Mouse (Mus musculus) kidney, postnatal 10 days (tissue): ENCODE measurements at regions not wholly inside any gene's neighbourhood (a gene's known extent, or its start where the extent isn't known, plus 50 kb on each side); places are given as distances from the start of the nearest gene placed in this dataset.

ENCODE experiments used
- DNase-seq: peaks from one replicate; pipeline ENCODE4 v3.0.0; 2021; ENCODE audit warnings: mixed read lengths

GRCm38 (mm10) chr7:72503756-72504155, 197.3 kb upstream of the Mctp2 start:
- no peak for DNase-seq

GRCm38 (mm10) chr7:72504268-72504667, 197.9 kb upstream of the Mctp2 start:
- no peak for DNase-seq

DNA sequence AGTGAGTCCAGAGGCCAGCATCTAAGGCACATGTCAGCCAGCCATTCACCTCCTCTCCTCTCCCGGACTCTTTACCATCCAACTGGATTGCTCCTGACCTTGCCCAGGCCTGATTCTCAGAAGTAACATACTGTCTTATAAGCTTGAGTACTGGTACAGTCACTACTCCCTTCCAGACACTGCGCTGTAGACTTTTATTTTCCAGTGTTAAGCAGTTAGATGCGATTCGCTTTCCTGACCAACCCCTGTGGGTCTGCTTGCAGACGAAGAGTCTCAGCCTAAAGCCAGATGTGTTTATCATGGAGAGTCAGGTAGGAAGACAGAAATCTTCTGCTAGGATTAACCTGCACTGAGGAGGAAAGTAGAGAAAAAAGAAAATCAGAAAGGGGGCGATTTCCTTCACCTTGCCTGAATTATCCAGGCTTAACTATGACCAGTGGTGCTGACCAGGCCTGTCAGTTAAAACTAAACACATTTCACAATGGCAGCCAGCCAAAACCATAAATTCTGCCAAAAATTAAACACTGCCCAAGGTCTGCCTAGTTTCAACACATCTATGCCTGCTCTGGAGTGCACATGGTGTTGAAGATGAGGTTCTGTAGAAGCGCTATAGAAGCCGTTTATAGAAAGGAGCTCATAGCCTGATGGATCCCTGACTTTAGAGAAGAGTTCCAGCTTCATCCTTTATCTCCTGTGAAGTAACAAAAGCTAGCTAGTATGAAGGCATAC, 199.5 kb upstream of the Mctp2 start:
- peak; percentile 34 for DNase-seq

DNA sequence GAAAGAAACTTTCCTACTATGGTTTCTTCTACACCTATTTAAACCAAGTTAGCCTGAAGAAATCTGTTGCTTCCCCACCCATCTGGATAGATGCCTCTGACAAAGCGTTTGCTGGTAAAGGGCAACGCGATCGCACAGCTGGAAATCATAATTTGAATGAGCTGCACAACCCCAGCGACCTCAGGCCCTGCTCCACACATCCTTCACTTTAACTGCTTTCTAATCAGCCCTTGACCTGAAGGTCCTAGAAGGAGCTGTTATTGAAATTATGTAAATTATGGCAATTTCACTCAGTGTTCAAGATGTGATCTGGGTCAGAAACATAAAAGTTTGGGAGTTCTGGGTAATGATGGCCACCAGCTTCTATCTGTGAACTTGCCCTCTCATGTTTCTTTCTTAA, 201.5 kb upstream of the Mctp2 start:
- peak; percentile 69 for DNase-seq

GRCm38 (mm10) chr7:72510116-72510515, 203.7 kb upstream of the Mctp2 start:
- DNase-seq, result no peak

DNA sequence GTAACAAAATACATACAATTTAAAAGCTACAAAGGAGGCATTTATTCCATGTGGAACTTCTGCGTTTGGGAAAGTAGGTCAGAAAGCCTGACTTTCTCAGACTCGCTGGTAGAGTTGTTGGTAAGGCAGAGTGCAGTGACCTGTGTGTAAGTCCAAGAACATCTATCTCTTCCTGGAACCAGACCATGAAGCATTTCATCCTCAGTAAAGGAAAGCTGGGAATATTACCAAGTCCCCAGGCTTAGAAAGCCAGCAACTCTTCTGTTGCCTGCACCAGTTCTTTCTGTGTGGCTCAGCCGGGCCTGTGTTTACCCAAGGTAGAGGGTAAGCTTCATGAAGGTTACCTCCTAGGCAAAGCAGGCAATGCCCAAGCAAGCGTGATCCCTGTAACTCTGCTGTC, 207.0 kb upstream of the Mctp2 start:
- no peak for DNase-seq

DNA sequence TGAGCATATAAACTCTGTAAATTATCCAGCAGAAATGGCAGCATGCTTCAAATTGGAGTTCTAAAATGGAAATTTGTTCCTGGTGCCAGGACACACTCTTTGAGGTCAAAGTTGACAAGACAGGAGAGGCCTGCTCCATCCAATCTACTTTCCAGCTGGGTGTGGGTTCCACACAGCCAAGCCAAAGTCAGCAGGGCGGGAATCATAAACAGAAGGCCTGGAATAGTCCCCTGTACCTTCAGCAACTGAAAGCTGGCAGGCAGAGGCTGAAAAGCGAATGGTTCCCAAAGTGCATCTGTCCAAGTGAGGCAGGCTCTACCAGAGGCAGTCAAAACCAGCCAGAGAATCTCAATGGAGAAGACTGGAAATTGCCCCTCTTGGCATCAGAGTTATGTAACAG, 208.4 kb upstream of the Mctp2 start:
- DNase-seq, result no peak

GRCm38 (mm10) chr7:72518421-72518972, 212.1 kb upstream of the Mctp2 start:
- DNase-seq, result no peak

DNA sequence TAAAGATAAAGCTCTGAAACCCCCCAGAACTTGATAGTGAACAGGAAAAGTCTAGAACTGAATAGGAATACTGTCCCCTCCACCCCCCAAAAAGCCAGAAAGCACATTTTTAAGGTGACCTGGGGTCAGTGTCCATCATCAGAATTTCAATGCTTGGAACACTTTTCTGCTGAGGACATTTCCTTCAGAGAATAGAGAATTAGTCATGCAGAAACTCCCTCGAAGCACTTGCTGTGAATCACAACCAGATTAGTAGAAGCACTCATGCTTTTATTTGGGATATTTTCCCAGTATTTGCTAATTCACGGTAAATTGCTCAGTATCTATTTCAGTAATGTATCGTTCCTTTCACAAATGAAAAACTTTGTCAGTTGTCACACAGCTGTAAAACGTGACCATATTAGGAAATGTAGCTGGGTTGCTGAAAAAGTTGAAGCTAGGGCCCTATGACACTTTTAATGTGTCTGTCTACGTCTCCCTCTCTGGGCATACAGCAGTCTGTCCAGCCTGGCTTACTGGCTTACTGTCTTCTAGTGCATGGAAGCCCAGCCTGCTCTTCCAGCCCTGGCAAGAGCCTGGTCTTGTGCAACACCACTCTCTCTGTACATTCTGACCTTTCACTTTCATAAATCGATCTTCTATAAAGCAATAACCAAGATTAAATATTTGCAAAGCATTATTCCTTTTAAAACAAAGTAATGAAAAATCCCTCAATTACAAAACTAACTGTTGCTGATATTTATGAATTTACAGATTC, 213.1 kb upstream of the Mctp2 start:
- DNase-seq, result no peak

GRCm38 (mm10) chr7:72528873-72529272, 222.5 kb upstream of the Mctp2 start:
- DNase-seq, result no peak

GRCm38 (mm10) chr7:72538288-72538687, 231.9 kb upstream of the Mctp2 start:
- no peak for DNase-seq

DNA sequence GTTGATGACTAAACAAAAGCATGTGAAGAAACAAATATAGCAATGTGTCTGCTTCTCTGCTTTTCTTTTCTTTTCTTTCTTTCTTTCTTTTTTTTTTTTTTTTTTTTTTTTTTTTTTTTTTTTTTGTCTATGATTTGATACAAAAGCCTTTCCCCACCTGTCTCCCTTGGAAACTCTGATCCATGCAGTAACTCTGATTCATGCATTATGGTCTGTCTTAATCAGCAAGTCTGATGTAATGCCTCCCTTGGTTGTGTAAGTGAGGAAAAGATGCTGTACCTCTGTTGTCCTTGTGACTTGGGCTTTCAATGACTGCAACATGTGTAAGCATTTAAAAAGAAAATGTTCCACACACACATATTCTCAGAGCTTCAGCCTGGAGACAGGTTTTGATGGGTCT, 233.5 kb upstream of the Mctp2 start:
- no peak for DNase-seq

- peak; percentile 10 for DNase-seq
These were observed 235.4 kb upstream of the Mctp2 start for GRCm38 (mm10) chr7:72541521-72542478.

GRCm38 (mm10) chr7:72543501-72543900, 237.1 kb upstream of the Mctp2 start:
- no peak for DNase-seq

DNA sequence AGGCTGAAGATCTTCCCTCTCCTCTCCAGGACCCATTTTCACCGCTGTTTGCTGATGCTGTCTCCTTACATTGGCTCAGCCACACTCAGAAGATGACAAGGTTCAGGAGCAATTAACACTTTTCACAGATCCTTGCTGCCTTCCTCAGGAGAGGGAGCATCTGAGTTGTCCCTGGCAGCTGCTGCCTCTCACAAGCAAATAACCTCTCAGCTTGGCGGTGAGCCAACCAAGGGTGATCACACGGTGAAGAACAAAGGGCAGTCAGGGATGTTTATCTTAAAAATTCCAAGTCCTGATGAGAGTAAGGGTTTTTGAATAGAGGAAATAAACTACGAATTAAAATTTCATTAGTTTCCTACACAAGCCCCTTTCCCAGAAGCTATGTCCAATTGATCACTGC, 237.5 kb upstream of the Mctp2 start:
- DNase-seq, result peak; percentile 74

GRCm38 (mm10) chr7:72567378-72567777, 261.0 kb upstream of the Mctp2 start:
- DNase-seq, result no peak

DNA sequence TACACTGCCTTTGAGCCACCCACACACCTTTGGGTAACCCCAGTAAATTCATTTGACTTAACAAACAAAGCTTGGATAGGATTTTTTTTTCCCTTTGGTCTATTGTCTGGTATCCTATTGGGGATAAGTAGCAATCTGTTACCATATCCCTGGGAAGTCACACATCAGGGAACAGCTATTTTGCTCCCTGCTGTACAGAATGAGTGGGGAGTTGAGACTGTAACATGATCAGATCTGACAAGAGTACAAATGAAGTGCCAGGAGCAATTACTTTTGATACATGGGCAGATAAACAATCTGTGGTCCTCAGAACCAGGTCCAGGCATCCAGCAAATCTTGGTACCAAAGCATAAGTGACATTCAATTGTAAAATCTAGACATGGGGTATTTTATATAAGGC, 262.8 kb upstream of the Mctp2 start:
- DNase-seq, result no peak

GRCm38 (mm10) chr7:72574316-72574715, 267.9 kb upstream of the Mctp2 start:
- DNase-seq, result no peak

DNA sequence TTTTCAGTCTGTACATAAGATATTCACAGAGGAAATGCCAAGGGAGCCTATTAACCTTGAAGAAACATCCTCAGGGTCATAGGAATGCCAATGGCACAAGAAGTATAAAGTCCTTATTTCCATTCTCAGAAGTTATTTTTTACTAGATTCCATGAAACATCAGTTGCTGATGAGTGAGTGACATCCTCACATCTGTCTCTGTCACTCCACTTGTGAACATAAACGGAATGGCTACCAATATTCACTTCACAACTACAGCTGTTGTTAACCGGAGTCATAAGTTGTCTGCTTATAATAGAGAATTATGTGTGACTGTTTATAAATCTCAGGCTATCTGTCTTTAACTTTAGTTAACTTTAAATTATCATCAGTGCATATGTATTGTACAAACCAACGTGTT, 278.0 kb upstream of the Mctp2 start:
- DNase-seq, result no peak

DNA sequence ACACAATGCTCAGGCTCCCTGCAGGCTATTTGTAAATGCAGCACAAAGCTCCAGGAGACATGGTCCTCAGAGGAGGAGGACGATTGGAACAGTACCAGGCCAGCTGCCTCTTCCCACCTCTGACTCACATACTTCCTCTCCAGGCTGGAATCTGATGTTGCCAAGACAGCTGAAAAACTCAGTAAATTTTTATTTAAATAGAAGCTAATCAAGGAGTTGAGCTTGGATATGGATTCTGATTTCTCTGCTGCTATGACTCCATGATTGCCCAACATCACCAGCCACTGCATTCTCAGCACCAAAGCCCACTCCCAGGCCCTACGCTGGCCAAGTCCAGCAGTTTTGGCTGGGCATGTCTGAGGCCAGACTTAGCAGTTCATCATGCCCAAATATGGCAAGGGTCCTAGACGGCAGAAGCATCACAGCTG, 282.8 kb upstream of the Mctp2 start:
- DNase-seq, result no peak

GRCm38 (mm10) chr7:72590351-72591115, 284.1 kb upstream of the Mctp2 start:
- no peak for DNase-seq

DNA sequence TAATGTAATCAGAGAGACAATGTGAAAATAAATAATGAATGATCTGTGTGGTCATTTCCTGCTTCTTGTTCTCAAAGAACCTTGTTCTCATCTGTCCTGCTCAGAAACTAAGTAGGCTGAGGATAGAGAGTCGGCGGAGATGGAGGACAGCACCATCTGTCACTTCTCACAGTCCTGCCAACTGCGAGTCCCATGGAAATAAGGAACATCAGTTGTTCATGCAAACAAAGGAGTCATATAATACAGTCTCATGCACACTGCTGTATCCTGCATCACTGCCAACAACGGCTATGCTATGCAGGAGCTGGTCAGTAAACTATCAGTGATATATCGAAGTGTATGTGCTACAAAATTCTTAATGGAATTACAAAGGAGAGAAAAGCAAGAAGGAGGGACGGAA, 285.7 kb upstream of the Mctp2 start:
- no peak for DNase-seq
